Mouse (Mus musculus): ENCODE data around the gene Smim12. TPM values are rescaled to one million over a fixed set of nuclear protein-coding genes. Genes with fewer than 3 reads are reported as not detected.
A peak's percentile ranks its signal among the peaks of the same experiment; 100 is the strongest.

The Smim12 gene
- polyA plus RNA-seq (2012; ENCODE audit: insufficient read depth, low replicate concordance), result 10.2 and 60.3 TPM in 2 replicates

- H3K4me1 ChIP-seq, result peaks cover 28% of the 10 kb centered on the region
- H3K4me3 ChIP-seq (replicated peaks), result peak within 1 kb of the TSS; percentile 99
- peaks cover 12% of the 10 kb centered on the region for H3K27me3 ChIP-seq (replicated peaks)
- H3K36me3 ChIP-seq (replicated peaks; ENCODE audit: low read length), result peaks cover 22% of the 10 kb centered on the region
- TF ChIP-seq GATA1 (IDR thresholded peaks at IDR 0.05; ENCODE audit: borderline replicate concordance, low read length), result no peak
- TF ChIP-seq FLI1 (IDR thresholded peaks at IDR 0.05; ENCODE audit: low read length), result no peak
- no peaks in the 10 kb centered on the region for H3K9me3 ChIP-seq
Measured at GRCm38 (mm10) chr4:127243552-127243951, at the start of gene Smim12. Gene Smim12 (plus strand): TSS chr4:127243784.

- Histone ChIP-seq H3K9me3 (no peaks in the 10 kb centered on the region), H3K4me3 (replicated peaks) (no peak overlapping the region), H3K4me1 (no peaks in the 10 kb centered on the region), H3K27me3 (replicated peaks) (peaks cover 33% of the 10 kb centered on the region), H3K36me3 (replicated peaks; ENCODE audit: low read length) (no peaks in the 10 kb centered on the region)
- TF ChIP-seq GATA1 (IDR thresholded peaks at IDR 0.05; ENCODE audit: borderline replicate concordance, low read length), result no peak
- no peak for TF ChIP-seq FLI1 (IDR thresholded peaks at IDR 0.05; ENCODE audit: low read length)
Measured at GRCm38 (mm10) chr4:127194477-127195269, 48.9 kb upstream of the Smim12 start.

- Histone ChIP-seq H3K4me1 (no peaks in the 10 kb centered on the region), H3K27me3 (replicated peaks) (peaks cover 31% of the 10 kb centered on the region), H3K9me3 (no peaks in the 10 kb centered on the region), H3K36me3 (replicated peaks; ENCODE audit: low read length) (no peaks in the 10 kb centered on the region), H3K4me3 (replicated peaks) (no peak overlapping the region)
- TF ChIP-seq GATA1 (IDR thresholded peaks at IDR 0.05; ENCODE audit: borderline replicate concordance, low read length) (no peak), FLI1 (IDR thresholded peaks at IDR 0.05; ENCODE audit: low read length) (no peak)
Measured at GRCm38 (mm10) chr4:127198609-127199008, 45.0 kb upstream of the Smim12 start.

- no peak overlapping the region for H3K4me3 ChIP-seq (replicated peaks)
- H3K36me3 ChIP-seq (replicated peaks; ENCODE audit: low read length), result no peaks in the 10 kb centered on the region
- H3K9me3 ChIP-seq, result no peaks in the 10 kb centered on the region
- TF ChIP-seq FLI1 (IDR thresholded peaks at IDR 0.05; ENCODE audit: low read length) (no peak), GATA1 (IDR thresholded peaks at IDR 0.05; ENCODE audit: borderline replicate concordance, low read length) (no peak)
- H3K27me3 ChIP-seq (replicated peaks), result peaks cover 30% of the 10 kb centered on the region
- H3K4me1 ChIP-seq, result no peaks in the 10 kb centered on the region
Measured at GRCm38 (mm10) chr4:127199406-127199805, 44.2 kb upstream of the Smim12 start.

GRCm38 (mm10) chr4:127200164-127200722 lies 43.3 kb upstream of the Smim12 start:
- Histone ChIP-seq H3K27me3 (replicated peaks) (peaks cover 30% of the 10 kb centered on the region), H3K36me3 (replicated peaks; ENCODE audit: low read length) (no peaks in the 10 kb centered on the region), H3K9me3 (no peaks in the 10 kb centered on the region), H3K4me1 (no peaks in the 10 kb centered on the region), H3K4me3 (replicated peaks) (no peak overlapping the region)
- TF ChIP-seq FLI1 (IDR thresholded peaks at IDR 0.05; ENCODE audit: low read length), result no peak
- no peak for TF ChIP-seq GATA1 (IDR thresholded peaks at IDR 0.05; ENCODE audit: borderline replicate concordance, low read length)

- Histone ChIP-seq H3K9me3 (no peaks in the 10 kb centered on the region), H3K4me3 (replicated peaks) (no peak overlapping the region), H3K4me1 (no peaks in the 10 kb centered on the region), H3K27me3 (replicated peaks) (peaks cover 30% of the 10 kb centered on the region), H3K36me3 (replicated peaks; ENCODE audit: low read length) (no peaks in the 10 kb centered on the region)
- TF ChIP-seq GATA1 (IDR thresholded peaks at IDR 0.05; ENCODE audit: borderline replicate concordance, low read length), result no peak
- no peak for TF ChIP-seq FLI1 (IDR thresholded peaks at IDR 0.05; ENCODE audit: low read length)
Measured at GRCm38 (mm10) chr4:127200769-127201617, 42.6 kb upstream of the Smim12 start.

- Histone ChIP-seq H3K9me3 (no peaks in the 10 kb centered on the region), H3K27me3 (replicated peaks) (peaks cover 17% of the 10 kb centered on the region), H3K4me3 (replicated peaks) (no peak overlapping the region), H3K36me3 (replicated peaks; ENCODE audit: low read length) (no peaks in the 10 kb centered on the region), H3K4me1 (no peaks in the 10 kb centered on the region)
- TF ChIP-seq GATA1 (IDR thresholded peaks at IDR 0.05; ENCODE audit: borderline replicate concordance, low read length) (no peak), FLI1 (IDR thresholded peaks at IDR 0.05; ENCODE audit: low read length) (no peak)
Measured at GRCm38 (mm10) chr4:127203081-127203480, 40.5 kb upstream of the Smim12 start.

- peaks cover 5% of the 10 kb centered on the region for H3K4me1 ChIP-seq
- TF ChIP-seq GATA1 (IDR thresholded peaks at IDR 0.05; ENCODE audit: borderline replicate concordance, low read length) (no peak), FLI1 (IDR thresholded peaks at IDR 0.05; ENCODE audit: low read length) (no peak)
- no peak overlapping the region for H3K4me3 ChIP-seq (replicated peaks)
- no peaks in the 10 kb centered on the region for H3K9me3 ChIP-seq
- H3K36me3 ChIP-seq (replicated peaks; ENCODE audit: low read length), result no peaks in the 10 kb centered on the region
- peaks cover 54% of the 10 kb centered on the region for H3K27me3 ChIP-seq (replicated peaks)
Measured at GRCm38 (mm10) chr4:127211318-127211717, 32.3 kb upstream of the Smim12 start.

- TF ChIP-seq GATA1 (IDR thresholded peaks at IDR 0.05; ENCODE audit: borderline replicate concordance, low read length) (no peak), FLI1 (IDR thresholded peaks at IDR 0.05; ENCODE audit: low read length) (no peak)
- H3K27me3 ChIP-seq (replicated peaks), result peaks cover 62% of the 10 kb centered on the region
- H3K4me1 ChIP-seq, result no peaks in the 10 kb centered on the region; the same call in 1 of the 2 replicates
- no peaks in the 10 kb centered on the region for H3K36me3 ChIP-seq (replicated peaks; ENCODE audit: low read length)
- no peak overlapping the region for H3K4me3 ChIP-seq (replicated peaks)
- H3K9me3 ChIP-seq, result no peaks in the 10 kb centered on the region
Measured at GRCm38 (mm10) chr4:127214510-127214909, 29.1 kb upstream of the Smim12 start.

Measured in megakaryocyte, embryonic 14.5 days (primary cell).